Mouse (Mus musculus) CH12.LX (cell line): ENCODE data around the gene Ror2. TPM values are rescaled to one million over a fixed set of nuclear protein-coding genes. Genes with fewer than 3 reads are reported as not detected.

ENCODE experiments used
- DNase-seq: peaks from one replicate; pipeline ENCODE4 v3.0.0-alpha.2; 2013; ENCODE audit errors: extremely low read depth
- H3K27ac ChIP-seq: 2 replicates; pipeline ENCODE4 v1.5.1; 2012; ENCODE audit warnings: low read depth, mild to moderate bottlenecking, control low read depth, moderate library complexity; ENCODE audit not compliant: insufficient read depth
- H3K27me3 ChIP-seq: replicated peaks from 2 replicates; pipeline ENCODE3; 2012; ENCODE audit warnings: inconsistent platforms
- H3K36me3 ChIP-seq, 2 experiments: replicated peaks in 1 of 2; 2 replicates each; pipeline versions ENCODE3 to v1.6.1; 2012; ENCODE audit warnings: inconsistent platforms in 1 of 2, low read length in 1 of 2, mild to moderate bottlenecking in 1 of 2, mixed read lengths in 1 of 2, moderate library complexity in 1 of 2; ENCODE audit not compliant: control insufficient read depth in 1 of 2, insufficient read depth in 1 of 2
- H3K4me1 ChIP-seq, 2 experiments: 2 replicates each; pipeline ENCODE4 v1.6.1; 2012; ENCODE audit warnings: inconsistent platforms in 1 of 2, moderate library complexity in 1 of 2; ENCODE audit not compliant: insufficient read depth in 2 of 2, control insufficient read depth in 1 of 2
- H3K4me2 ChIP-seq: 2 replicates; pipeline ENCODE4 v1.6.1; 2012; ENCODE audit warnings: low read depth, mild to moderate bottlenecking, control low read depth; ENCODE audit not compliant: poor library complexity, insufficient read depth, severe bottlenecking
- H3K4me3 ChIP-seq, 3 experiments: fragments of 150-350 bp in 1 of 3; sonication (generic) in 1 of 3; replicated peaks in 1 of 3; 2 replicates each; pipeline versions ENCODE3 to v1.5.1; 2011 to 2012; ENCODE audit warnings: low read depth in 2 of 3, low read length in 2 of 3, mild to moderate bottlenecking in 2 of 3, moderate library complexity in 2 of 3, control low read depth in 1 of 3, improper control_type of control experiment in 1 of 3, inconsistent platforms in 1 of 3, mixed read lengths in 1 of 3; ENCODE audit not compliant: poor library complexity in 1 of 3
- H3K79me2 ChIP-seq: replicated peaks from 2 replicates; pipeline ENCODE4 v1.6.1; 2012; ENCODE audit warnings: mild to moderate bottlenecking, moderate library complexity; ENCODE audit not compliant: control insufficient read depth, poor library complexity, insufficient read depth, severe bottlenecking; ENCODE audit errors: extremely low read depth
- H3K9ac ChIP-seq: 2 replicates; pipeline ENCODE4 v1.6.1; 2012; ENCODE audit warnings: low read depth, mild to moderate bottlenecking, control low read depth, moderate library complexity; ENCODE audit not compliant: insufficient read depth
- H3K9me3 ChIP-seq: replicated peaks from 2 replicates; pipeline ENCODE3; 2012; ENCODE audit warnings: low read length, inconsistent platforms, mixed read lengths
- BHLHE40 ChIP-seq: IDR thresholded peaks from 2 replicates; pipeline ENCODE4 v1.6.1; 2011; ENCODE audit warnings: mild to moderate bottlenecking, low read depth, low read length, improper control_type of control experiment
- CHD1 ChIP-seq: IDR thresholded peaks from 2 replicates; pipeline ENCODE4 v1.6.1; 2012; ENCODE audit warnings: low read depth, low read length, improper control_type of control experiment, inconsistent platforms
- ELF1 ChIP-seq: IDR thresholded peaks from 2 replicates; pipeline ENCODE4 v1.6.1; 2014; ENCODE audit warnings: low read depth, mild to moderate bottlenecking, inconsistent platforms, low read length, improper control_type of control experiment
- ETS1 ChIP-seq: conservative IDR thresholded peaks from 2 replicates; pipeline ENCODE4 v1.6.1; 2012; ENCODE audit warnings: low read depth, mild to moderate bottlenecking, inconsistent platforms, low read length, improper control_type of control experiment, moderate library complexity
- IRF4 ChIP-seq: IDR thresholded peaks from 2 replicates; pipeline ENCODE4 v1.6.1; 2014; ENCODE audit warnings: low read depth, mild to moderate bottlenecking, inconsistent platforms, low read length, improper control_type of control experiment
- MAX ChIP-seq: IDR thresholded peaks from 2 replicates; pipeline ENCODE4 v1.6.1; 2011; ENCODE audit warnings: low read length, improper control_type of control experiment
- POLR2A ChIP-seq: IDR thresholded peaks from 2 replicates; pipeline ENCODE4 v1.6.1; 2011; ENCODE audit warnings: low read depth, mild to moderate bottlenecking, improper control_type of control experiment, low read length
- RAD21 ChIP-seq: IDR thresholded peaks from 2 replicates; pipeline ENCODE4 v1.6.1; 2011; ENCODE audit warnings: low read depth, mild to moderate bottlenecking, low read length, improper control_type of control experiment, moderate library complexity
- RCOR1 ChIP-seq: conservative IDR thresholded peaks from 2 replicates; pipeline ENCODE4 v1.6.1; 2012; ENCODE audit warnings: low read depth, mild to moderate bottlenecking, inconsistent platforms, low read length, improper control_type of control experiment
- SIN3A ChIP-seq: IDR thresholded peaks from 2 replicates; pipeline ENCODE4 v1.6.1; 2012; ENCODE audit warnings: low read length, improper control_type of control experiment, inconsistent platforms
- TBP ChIP-seq: conservative IDR thresholded peaks from 2 replicates; pipeline ENCODE4 v1.6.1; 2011; ENCODE audit warnings: low read depth, low read length, improper control_type of control experiment
- TCF12 ChIP-seq: IDR thresholded peaks from 2 replicates; pipeline ENCODE4 v1.6.1; 2014; ENCODE audit warnings: low read depth, mild to moderate bottlenecking, inconsistent platforms, low read length, improper control_type of control experiment
- USF1 ChIP-seq: IDR thresholded peaks from 2 replicates; pipeline ENCODE4 v1.6.1; 2014; ENCODE audit warnings: low read depth, mild to moderate bottlenecking, inconsistent platforms, low read length, improper control_type of control experiment
- dilution Hi-C: fragments of 300-500 bp; cut with MboI; formaldehyde crosslinking; loops from 2 replicates; pipeline ENCODE4 v1.14.3; 2020; ENCODE audit warnings: low sequenced_read_pairs; ENCODE audit not compliant: extremely low pct_unique_long_range_greater_than_20kb, extremely low pct_ligation_motif_present
- in situ Hi-C: fragments of 300-500 bp; cut with MboI; formaldehyde crosslinking; loops from 3 replicates; pipeline ENCODE4 v1.14.3; 2019; ENCODE audit warnings: low sequenced_read_pairs, low pct_ligation_motif_present, low pct_unique_long_range_greater_than_20kb, mixed read lengths
- polyA plus RNA-seq: library from polyadenylated mRNA; unstranded; fragments of >175 nt; gene quantifications from 2 replicates; pipeline ENCODE4 v1.2.1, GENCODE M21; 2012; ENCODE audit warnings: low read depth; ENCODE audit not compliant: insufficient read length
- total RNA-seq, 2 experiments: library from RNA; depleted of rRNA; stranded (reverse); fragments of 300-350 nt in 1 of 2; fragments of >200 nt in 1 of 2; gene quantifications; 2 replicates each; pipeline ENCODE4 v1.2.3; 2012 to 2014

Gene Ror2
- total and polyA plus RNA-seq, 3 experiments, result 0.13 to 0.63 (median 0.16) TPM

DNA sequence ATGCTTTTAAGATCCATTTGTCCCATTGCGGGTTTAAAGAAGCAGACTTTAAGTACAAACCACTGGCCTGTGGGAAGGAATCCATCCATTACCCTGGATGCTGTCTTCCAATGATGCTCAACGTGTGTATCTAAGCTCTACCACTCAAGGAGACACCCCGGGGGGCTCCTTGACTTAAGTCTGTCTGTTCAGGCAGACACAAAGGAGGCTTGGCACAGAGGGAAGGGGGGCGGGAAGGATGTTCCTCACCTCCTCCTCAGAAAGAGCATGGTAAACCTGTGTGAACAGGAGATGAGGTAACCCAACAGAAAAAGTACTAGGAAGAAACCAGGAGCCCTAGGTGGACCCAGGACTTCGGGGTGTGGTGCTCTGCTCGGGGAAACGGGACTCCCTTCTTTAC, 50.0 kb downstream of the Ror2 start:
- dilution Hi-C loops (no loop called here), in situ Hi-C loops (no loop called here)
- Histone ChIP-seq H3K27ac (no peak overlapping the region), H3K4me2 (no peak overlapping the region), H3K27me3 (no peaks in the 10 kb centered on the region), H3K4me3 (no peak overlapping the region), H3K9ac (no peak overlapping the region), H3K9me3 (no peaks in the 10 kb centered on the region), H3K36me3 (no peaks in the 10 kb centered on the region), H3K79me2 (no peaks in the 10 kb centered on the region), H3K4me1 (peaks cover 0 to 19% of the 10 kb centered on the region in 2 experiments; a peak in 2 of 4 replicates)
- DNase-seq, result no peak
- TF ChIP-seq MAX (no peak), POLR2A (no peak), RAD21 (no peak), ETS1 (no peak), SIN3A (no peak), BHLHE40 (no peak), IRF4 (no peak), TCF12 (no peak)
- TF ChIP-seq, all 38 proteins: peak for 0

DNA sequence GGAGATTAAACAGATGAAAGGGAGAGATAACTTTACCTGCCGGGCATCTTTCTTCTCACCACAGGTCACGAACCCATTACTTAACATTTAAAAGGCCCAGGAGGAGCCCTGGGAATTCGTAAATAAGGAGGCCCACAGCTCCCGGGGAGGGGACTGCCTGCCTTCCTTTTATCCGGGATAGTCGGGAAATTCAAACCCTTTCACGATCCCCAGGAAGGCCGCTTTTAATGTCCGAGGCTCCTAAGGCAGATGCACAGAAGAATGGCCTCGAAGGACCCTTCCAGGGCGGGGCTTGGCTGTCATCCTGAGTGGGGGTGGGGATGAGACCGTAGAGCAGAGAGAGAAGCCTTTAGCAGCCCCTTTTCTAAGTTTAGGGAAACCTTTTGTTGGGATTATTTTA, 51.1 kb downstream of the Ror2 start:
- no peaks in the 10 kb centered on the region for H3K9me3 ChIP-seq
- dilution Hi-C loops (no loop called here), in situ Hi-C loops (no loop called here)
- no peaks in the 10 kb centered on the region for H3K27me3 ChIP-seq
- peaks cover 0 to 19% of the 10 kb centered on the region in 2 experiments; a peak in 2 of 4 replicates for H3K4me1 ChIP-seq
- no peaks in the 10 kb centered on the region for H3K79me2 ChIP-seq
- TF ChIP-seq ELF1, result no peak
- TF ChIP-seq USF1, result no peak
- TF ChIP-seq RCOR1, result no peak
- no peak for TF ChIP-seq TBP
- TF ChIP-seq CHD1, result no peak
- H3K4me2 ChIP-seq, result no peak overlapping the region
- H3K36me3 ChIP-seq, result no peaks in the 10 kb centered on the region
- DNase-seq, result no peak
- H3K27ac ChIP-seq, result no peak overlapping the region
- no peak overlapping the region for H3K9ac ChIP-seq
- no peak overlapping the region for H3K4me3 ChIP-seq
